Mouse (Mus musculus): ENCODE results near the gene Scrg1. TPM values are rescaled to one million over a fixed set of nuclear protein-coding genes. Genes with fewer than 3 reads are reported as not detected.
A peak's percentile ranks its signal among the peaks of the same experiment; 100 is the strongest.
"Not testable (repeated sequence)": the region's sequence is repeated elsewhere in the genome, so short reads cannot be mapped to it uniquely, and the experiment has no call there.

The Scrg1 gene
- total RNA-seq (2021) = 10 to 100 TPM; 33.4 to 47.5 TPM
- long read RNA-seq, experiment 1, transcript Scrg1-201 (3 exons, 700 nt) = major isoform, 6 of 9 reads
- long read RNA-seq, experiment 1, partial matches to known transcripts = 1 of 9 reads
- long read RNA-seq, experiment 1, other reads (novel, unspliced or antisense) = 2 of 9 reads
- long read RNA-seq, experiment 2, transcript Scrg1-201 (3 exons, 700 nt) = major isoform, 10 of 11 reads
- long read RNA-seq, experiment 2, partial matches to known transcripts = 0 of 11 reads
- long read RNA-seq, experiment 2, other reads (novel, unspliced or antisense) = 1 of 11 reads

DNA sequence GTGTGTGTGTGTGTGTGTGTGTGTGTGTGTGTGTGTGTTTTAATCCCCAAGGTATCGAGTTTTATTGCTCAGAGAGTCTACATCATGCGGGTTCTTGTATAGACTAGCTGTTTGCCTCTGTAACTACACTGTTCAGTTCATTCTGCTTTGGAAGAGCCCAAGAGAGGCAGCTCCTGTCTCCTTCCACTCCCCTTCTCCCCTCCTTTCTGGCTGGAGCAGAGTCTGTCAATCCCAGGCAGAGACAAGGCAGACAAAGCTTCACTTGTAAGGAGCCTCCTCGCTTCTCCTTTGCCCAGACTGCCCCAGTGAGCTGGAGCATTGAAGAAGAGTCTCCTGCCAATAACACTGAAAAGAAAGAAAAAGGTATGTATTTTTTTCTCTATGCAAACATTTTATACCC lies at the start of gene Scrg1:
Gene Scrg1, plus strand, starts transcription at position 159 of the 400 bp plus-strand sequence.
- DNase-seq (ENCODE audit: low spot score in 2 of 2) = no peak

DNA sequence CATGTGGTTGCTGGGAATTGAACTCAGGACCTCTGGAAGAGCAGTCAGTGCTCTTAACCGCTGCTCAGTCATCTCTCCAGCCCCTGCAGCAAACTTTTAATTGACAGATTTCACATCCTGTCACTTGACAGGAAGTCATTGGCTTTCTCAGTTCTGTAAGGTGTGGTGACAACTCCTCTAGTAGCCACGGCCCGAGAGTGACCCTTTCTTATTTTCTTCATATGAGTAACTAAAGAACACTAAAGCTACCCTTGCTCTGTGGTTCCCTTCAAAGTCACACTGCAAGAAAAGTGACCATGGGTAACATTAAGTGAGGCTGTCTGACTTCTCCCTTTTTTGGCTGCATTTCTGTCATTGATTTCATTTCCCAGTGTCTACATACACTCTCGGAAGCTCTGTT lies 49.4 kb upstream of the Scrg1 start:
- no peak for DNase-seq (ENCODE audit: low spot score in 2 of 2)

DNA sequence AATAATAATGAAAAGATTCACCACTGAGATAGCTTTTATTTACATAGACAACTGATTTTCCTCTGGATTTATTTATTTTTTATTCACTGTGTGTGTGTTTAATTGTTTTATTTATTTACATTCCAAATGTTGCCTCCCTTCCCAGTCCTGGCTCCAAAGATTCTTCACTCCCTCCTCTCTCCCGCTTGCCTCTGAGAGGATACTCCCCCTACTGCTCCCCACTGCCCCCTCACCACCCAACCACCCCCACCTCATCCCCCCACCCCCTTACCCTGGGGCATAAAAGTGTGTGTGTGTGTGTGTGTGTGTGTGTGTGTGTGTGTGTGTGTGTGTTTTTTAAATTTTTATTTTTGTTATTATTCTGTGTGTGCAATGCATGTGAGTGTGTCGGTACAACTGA lies 46.4 kb upstream of the Scrg1 start:
- no peak for DNase-seq (ENCODE audit: low spot score in 2 of 2)

DNA sequence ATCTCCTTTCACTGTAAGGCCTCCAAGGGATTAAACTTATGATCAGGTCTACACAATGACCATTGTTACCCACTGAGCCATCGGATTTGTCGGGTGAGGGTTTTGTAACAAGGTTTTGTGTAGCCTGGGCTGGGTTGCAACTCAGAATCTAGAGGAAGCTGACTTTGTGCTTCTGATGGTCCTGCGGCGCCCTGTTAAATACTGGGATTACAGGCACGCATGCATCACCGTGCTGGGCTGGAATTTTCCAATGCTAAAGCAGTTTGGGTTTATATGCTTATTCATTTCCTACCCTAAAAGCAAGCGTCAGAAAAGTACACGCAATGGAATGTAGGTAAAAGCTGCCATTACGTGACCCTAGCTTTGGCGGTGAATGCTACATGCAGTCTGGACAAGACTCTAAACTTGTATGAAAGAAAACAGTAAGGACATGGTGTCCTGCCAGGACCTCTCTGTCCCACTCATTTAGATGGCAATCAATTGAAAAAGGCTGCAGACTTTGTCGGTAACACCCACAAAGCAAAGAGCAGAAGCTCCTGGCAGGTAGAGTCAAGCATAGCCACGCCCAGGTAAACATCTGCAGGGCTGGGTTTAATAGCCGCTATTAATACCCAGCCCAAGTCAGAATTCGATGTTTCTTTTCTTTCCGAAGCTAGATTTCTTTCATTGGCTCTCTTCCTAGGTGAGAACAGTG lies 45.8 kb upstream of the Scrg1 start:
- DNase-seq (ENCODE audit: low spot score in 2 of 2) = no peak

DNA sequence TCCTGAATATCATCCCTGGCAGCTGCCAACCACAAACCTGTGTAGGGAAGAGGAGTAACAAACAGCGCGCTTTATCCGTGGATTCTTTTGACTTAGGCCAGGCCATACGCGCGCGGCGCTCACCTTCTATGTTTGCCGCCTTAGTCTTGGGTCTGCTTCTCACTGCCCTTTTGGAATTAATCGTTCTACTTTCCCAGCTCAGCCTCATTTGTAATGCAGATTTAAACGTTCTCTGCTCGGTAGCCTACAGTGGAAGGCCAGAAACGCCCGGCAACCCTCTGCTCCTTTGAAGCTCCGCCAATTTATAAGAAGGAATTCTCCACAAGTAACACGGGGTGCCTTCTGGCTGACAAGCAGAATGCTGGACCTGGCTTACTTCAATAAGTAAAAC lies 45.3 kb upstream of the Scrg1 start:
- peak in 1 of 2 experiments; percentile 11 for DNase-seq (ENCODE audit: low spot score in 2 of 2)

DNA sequence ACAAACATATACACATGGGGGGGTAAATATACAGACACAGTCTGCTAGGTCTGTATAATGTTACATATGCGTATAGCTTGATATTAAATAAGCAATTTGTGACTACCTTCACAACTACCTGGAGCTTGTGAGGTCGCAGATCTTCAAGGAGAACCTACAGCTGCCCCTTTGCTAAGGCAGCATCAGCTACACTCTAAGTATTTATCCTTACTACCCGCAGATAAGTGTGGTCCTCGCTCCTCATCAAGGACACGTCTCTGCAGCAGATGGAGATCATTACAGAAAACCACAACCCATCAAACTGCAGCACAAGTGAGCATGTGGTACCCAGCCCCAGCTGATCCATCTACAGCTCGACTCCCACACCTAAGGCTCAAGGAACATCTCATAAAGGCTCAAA lies 44.4 kb upstream of the Scrg1 start:
- no peak for DNase-seq (ENCODE audit: low spot score in 2 of 2)

DNA sequence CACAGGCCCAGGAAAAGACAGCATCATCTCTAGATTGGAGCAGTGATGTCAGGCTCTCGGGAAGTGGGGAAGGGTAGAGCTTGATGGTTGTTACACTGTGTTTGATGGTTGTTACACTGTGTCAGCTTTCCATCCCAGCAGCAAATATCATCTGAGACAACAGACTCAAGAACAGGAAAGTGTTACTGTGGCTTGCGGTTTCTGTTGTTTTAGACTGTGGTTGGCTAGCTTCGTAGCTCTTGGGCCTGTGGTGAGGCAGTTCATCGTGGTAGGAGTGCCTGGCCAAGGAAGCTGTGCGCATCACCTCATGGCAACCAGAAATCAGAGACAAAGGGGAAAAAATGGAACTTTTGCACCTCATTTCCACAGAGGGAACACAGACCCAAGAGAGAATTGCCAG lies 38.9 kb upstream of the Scrg1 start:
- no peak for DNase-seq (ENCODE audit: low spot score in 2 of 2)

DNA sequence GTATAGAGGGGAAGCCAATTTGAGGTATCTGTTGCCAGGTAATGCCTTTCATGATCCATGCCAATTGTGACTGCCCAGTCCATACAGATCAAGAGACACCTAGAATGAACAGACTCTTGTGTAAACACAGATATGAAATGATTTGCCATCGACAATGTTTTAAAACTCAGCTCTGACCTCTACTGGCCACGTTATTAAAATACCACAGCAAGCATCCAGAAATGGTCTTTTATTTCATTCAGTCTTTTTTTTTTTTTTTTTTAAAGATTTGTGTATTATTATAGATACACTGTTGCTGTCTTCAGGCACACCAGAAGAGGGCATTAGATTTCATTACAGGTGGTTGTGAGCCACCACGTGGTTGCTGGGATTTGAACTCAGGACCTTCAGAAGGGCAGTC lies 29.6 kb upstream of the Scrg1 start:
- peak in 1 of 2 experiments; percentile 17 for DNase-seq (ENCODE audit: low spot score in 2 of 2)

DNA sequence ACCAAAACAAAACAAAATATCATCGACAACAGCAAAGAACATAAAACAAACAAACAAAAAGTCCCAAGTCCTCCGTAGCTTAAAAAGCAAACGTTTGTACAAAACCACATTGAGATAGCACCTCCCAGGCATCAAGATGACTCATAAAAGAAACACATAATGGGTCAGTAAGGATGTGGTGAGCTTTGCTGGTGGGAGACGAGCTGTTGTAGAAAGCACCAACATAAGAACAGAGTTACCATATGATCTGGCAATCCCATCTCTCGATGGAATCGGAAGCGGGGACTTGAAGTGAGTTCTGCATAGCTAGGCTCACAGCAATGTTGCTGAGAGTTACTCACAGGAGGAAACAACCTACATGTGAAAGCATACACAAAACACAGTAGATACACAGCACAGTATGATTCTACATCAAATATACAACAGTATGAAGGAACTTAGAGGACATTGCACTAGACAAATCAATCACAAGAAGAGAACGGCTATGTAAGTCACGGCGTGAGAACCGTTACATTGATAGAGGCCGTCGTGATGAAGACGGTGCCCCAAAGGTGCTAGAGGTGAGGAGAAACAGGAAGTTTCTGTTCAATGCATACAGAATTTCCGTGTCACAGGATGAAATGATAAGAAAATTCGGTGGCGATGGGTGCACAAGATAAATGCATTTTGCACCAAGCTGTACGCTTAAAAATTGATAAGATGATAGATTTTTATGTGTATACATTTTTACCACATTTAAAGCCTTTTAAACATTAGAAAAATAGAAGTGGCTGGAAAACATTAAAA lies 27.9 kb upstream of the Scrg1 start:
- no peak for DNase-seq (ENCODE audit: low spot score in 2 of 2)

DNA sequence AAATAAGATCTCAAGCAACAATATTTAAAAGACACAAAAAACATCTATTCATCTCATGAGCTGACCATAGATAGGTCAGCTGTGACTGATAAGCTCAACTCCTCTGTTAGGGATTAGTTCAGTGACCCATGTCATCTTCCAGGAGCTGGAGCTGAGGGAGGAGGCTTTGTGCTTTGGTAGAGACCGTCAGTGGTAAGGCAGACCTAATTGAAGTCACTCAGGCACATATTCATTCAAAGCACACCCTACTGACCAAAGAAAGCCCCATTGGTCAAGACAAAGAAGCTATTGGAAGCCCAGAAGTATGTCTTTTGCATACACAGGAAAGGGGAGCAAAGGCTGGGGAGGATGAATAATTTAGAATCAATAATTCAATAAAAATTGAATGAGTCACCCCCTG lies 27.2 kb upstream of the Scrg1 start:
- DNase-seq (ENCODE audit: low spot score in 2 of 2) = no peak

DNA sequence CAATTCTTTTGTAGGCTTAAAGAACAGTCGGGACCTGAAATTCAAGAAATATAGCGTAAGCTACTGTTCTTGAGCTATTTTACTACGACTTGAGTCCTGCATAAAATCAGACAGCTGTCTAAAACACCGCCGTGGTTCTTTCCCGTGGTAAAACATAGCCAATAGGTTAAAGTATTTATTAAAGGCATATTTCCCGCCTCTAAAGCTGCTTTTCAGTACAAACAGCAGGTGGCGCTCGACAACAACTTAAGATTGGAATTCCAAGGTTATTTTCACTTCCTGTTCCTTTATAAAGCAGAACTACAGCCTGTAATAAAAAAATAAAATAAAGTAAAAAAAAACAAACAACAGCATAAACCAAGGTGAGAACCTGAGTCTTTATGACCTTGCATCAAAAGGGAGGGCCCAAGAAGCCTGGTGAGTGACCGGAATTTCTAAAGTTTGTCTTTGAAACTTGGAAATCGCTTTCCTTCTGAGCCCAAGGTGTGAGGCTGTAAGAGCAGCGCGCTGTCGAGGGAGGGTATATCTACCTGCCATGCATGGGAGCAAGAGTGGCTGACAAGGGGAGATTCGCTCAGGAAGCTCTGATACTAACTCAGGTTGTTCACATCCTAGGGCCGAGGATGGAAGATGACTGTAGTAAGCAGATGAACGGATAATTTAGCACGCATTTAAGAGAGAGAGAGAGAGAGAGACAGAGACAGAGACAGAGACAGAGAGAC lies 26.4 kb upstream of the Scrg1 start:
- DNase-seq (ENCODE audit: low spot score in 2 of 2) = peak; percentile 74 to 79

DNA sequence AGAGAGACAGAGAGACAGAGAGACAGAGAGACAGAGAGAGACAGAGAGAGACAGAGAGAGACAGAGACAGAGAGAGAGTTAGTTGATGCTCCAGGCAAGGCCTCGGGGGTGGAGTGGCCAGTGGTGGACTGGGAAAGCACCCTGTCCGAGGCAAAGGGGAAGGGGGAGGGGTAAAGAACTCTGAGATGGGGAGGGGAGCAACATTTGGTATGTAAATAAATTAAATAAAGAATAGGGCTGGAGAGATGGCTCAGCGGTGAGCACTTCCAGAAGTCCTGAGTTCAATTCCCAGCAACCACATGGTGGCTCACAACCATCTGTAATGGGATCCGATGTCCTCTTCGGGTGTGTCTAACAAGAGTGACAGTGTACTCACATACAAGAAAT lies 25.8 kb upstream of the Scrg1 start:
- DNase-seq (ENCODE audit: low spot score in 2 of 2) = not testable (repeated sequence)

DNA sequence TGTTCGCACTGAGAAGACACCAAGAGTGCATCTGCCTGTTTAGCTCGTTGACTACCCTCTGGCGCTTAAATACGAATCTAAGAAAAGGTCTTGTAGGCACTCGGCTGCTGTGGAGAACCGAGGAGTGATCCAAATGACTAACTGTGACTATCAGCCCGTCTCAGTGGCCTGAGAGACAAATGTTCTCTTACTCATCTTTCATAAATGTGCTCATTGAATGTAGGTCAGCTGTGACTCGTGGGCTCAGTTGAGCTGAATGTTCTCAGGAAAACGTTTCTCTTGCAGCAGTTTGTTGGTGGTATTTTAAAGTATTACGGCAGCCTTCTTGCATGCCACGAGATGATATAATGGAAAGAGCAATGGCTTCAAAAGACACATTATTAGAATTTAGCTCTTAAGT lies 24.8 kb upstream of the Scrg1 start:
- peak; percentile 15 to 22 for DNase-seq (ENCODE audit: low spot score in 2 of 2)

DNA sequence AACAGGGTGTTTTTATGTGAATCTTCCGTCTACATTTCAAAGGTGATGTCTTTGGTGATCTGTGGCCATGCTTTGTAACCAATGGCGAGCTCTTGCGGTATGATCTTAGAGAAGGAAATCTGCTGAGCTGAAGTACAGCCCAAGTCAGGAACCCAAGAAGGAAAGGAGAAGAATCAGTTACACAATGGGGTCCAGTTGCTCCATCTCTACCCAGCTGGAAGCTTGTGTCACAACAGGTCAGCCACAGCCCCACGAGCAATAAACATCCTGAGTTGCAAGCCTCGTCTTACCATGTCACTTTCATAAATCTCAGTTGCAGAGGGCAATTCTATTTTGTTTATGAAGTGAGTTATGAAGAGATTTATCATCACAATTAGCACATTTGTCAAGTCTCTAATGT lies 22.9 kb upstream of the Scrg1 start:
- DNase-seq (ENCODE audit: low spot score in 2 of 2) = no peak

DNA sequence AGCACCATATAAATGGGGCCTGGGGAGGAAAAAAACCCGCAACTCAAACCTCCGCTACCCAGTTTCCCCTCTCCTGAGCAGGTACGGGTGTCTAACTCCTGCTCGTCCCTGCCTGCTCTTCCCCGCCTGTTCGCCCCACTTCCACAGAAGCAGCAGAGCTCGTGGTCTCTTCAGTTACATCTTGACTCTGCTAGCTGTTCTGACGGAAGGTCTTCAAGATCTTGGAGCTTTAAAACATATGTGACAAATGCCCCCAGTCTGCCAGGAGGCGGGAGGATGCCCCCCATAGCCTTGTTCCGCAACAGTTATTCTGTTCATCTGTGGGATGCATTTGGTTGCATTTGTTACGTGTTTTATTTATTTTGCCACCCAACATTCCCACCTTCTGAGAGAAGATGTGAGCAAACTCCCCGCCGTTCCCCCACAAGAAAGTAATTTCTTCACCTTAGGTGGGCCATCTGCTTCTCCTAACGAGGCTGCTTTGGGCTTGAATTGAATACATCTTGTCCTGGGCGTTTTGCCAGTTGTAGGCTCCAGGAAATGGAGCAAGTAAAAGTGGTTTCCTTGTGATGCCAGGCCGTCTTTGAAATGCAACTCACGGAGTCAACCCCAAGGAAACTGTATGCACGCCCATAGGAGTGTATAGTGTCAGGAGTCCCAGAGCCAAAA lies 19.8 kb upstream of the Scrg1 start:
- DNase-seq (ENCODE audit: low spot score in 2 of 2) = peak; percentile 72 to 77

DNA sequence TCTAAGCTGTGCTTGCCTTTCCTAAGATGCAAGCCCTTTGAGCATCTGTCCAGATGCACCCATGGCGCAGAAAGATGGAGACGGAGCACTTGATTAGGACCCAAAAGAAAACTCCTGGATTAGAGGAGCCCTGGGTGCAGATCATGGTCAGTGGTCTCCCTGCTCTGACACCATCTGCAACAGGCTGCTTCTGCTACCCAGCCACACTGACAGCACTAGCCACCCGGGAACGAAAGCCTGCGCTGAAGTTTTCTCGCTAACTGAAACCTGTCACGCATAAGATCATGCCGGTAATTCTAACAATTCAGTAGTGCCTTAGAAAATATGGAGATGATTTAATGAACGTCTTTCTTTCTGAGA lies 19.3 kb upstream of the Scrg1 start:
- no peak for DNase-seq (ENCODE audit: low spot score in 2 of 2)

DNA sequence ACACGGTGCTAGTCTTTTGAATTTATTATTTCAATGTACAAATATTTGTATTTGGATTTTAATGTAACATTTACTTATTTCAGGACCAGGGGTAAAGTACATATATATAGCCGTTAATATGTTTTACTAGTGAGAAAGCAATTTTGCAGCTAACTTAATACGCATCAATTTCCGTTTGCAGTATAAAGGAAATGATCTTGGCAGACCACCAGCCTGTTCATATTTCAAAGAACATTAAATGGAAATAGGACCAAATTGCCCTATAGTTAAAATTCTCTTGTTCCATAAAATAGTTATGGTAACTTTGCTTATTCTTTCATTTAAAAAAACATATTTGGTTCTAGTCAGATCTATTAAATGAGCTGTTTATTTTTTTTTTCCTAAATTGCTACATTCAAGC lies 14.6 kb upstream of the Scrg1 start:
- no peak for DNase-seq (ENCODE audit: low spot score in 2 of 2)

DNA sequence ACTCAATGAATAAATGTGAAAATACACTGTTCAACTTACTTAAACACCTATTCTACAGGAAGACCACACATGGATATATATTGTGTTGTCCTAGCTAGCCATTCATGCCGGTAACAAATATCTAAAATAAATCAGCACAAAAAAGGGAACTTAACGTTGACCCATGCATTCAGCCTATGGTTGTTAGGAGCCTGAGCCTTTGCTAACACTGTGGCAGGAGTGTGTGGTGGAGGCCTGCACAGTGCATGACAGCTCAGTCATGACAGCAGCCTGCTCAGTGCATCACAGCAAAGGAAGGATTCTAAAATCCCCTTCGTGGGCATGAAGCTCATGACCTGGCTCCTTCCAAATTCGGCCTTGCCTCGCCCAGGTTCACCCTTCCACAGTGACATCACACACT lies 14.2 kb upstream of the Scrg1 start:
- no peak for DNase-seq (ENCODE audit: low spot score in 2 of 2)

DNA sequence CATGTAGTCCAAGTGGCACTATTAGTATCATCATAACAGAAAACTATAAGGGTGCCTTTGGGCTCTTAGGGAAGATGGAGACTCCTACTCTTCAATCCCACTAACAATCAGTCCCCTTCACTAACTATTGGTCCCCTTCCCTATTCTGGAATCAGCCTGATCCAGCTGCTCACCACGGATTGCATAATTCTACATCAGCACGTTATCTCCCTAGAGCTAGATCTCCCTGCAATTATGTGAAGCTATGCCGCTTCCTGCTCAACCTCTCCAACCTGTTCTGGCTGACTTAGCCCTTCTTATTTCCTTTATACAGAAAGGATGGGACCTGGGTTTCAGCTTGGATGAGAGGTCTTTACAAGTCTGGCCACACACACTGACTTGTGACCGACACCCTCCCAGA lies 12.4 kb upstream of the Scrg1 start:
- no peak for DNase-seq (ENCODE audit: low spot score in 2 of 2)

DNA sequence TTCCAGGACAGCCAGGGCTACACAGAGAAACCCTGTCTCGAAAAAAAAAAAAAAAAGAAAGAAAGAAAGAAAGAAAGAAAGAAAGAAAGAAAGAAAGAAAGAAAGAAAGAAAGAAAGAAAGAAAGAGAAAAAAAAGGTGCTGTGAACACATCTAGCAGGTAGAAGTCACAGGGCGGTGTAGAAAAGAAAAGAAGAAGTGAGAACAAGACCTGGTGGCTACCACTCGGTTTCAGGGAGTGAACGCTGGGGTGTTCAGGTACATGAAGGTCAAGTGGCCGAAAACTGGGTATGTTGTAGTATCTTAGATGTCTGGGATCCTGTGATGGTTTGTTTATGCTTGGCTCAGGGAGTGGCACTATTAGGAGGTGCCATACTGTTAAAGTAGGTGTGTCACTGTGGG lies 9.8 kb upstream of the Scrg1 start:
- not testable (repeated sequence) for DNase-seq (ENCODE audit: low spot score in 2 of 2)

DNA sequence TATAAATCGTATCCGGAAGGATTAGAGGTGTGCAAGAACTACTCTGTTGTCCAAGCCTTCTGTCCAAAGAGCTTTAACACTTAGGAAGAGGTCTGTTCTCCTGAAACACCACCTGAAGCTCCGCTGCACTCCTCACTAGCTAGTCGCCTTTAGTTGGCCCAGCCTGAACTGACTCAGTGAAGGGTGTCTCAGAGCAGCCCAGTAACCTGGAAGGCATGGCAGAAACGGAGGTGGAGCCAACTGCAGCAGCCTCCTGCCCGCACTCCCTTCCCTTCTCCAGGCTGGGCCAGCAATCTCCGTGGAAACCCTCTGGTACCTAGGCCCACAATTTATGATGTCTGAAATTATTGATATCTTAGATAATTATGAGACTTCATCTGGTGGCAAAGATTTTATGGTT lies 5.0 kb upstream of the Scrg1 start:
- DNase-seq (ENCODE audit: low spot score in 2 of 2) = no peak
